8 mouse cellular contexts compared by ENCODE assay signal in genomic region chr10:62338176-62338575, GRCm38 (mm10). TPM values are rescaled to one million over a fixed set of nuclear protein-coding genes. Genes with fewer than 3 reads are reported as not detected.
DNase-seq lines count a peak whose midpoint lies in the region; ATAC-seq lines count a peak whose summit lies in the region.

No protein-coding gene starts in this region.

- DNase-seq in cerebellum, adult 9-11 months: peak; percentile 51
- no peak for DNase-seq in cerebellum, adult 8-10 months
- no peak for DNase-seq in lung, postnatal 25 days (ENCODE audit: low spot score)
- DNase-seq in hindbrain, embryonic 14.5 days (ENCODE audit: low spot score): no peak
- no peak for DNase-seq in urinary bladder, adult 18-20 months (ENCODE audit: low spot score in 2 of 2)
- DNase-seq in right cerebral cortex, postnatal 36 days (ENCODE audit: low spot score in 2 of 2): no peak

- H3K4me2 ChIP-seq in lung, embryonic 15.5 days: peak overlapping the region; percentile 90; the same call in 1 of the 2 replicates
- H3K4me2 ChIP-seq in hindbrain, embryonic 14.5 days (replicated peaks): peak overlapping the region; percentile 60
- peak overlapping the region; percentile 81; the same call in 1 of the 2 replicates for H3K4me2 ChIP-seq in neural tube, embryonic 14.5 days (ENCODE audit: low read depth, low read length)

- no peaks in the 10 kb centered on the region for H3K27me3 ChIP-seq in lung, embryonic 15.5 days
- H3K27me3 ChIP-seq in hindbrain, embryonic 14.5 days (ENCODE audit: control insufficient read depth, insufficient read depth, low read length): no peaks in the 10 kb centered on the region
- no peaks in the 10 kb centered on the region for H3K27me3 ChIP-seq in neural tube, embryonic 14.5 days (ENCODE audit: control insufficient read depth, insufficient read depth, low read length)

- no peak overlapping the region for H3K4me3 ChIP-seq in lung, embryonic 15.5 days
- H3K4me3 ChIP-seq in hindbrain, embryonic 14.5 days (replicated peaks; ENCODE audit: low read length): peak overlapping the region; percentile 66; the same call in 1 of the 2 replicates
- H3K4me3 ChIP-seq in neural tube, embryonic 14.5 days (ENCODE audit: low read depth, low read length): no peak overlapping the region

- peaks cover 36% of the 10 kb centered on the region for H3K4me1 ChIP-seq in lung, embryonic 15.5 days
- peaks cover 18% of the 10 kb centered on the region for H3K4me1 ChIP-seq in hindbrain, embryonic 14.5 days (replicated peaks; ENCODE audit: control insufficient read depth, insufficient read depth, low read length)
- peaks cover 14% of the 10 kb centered on the region for H3K4me1 ChIP-seq in neural tube, embryonic 14.5 days (ENCODE audit: control insufficient read depth, insufficient read depth, low read length)

- no peaks in the 10 kb centered on the region for H3K9me3 ChIP-seq in lung, embryonic 15.5 days
- H3K9me3 ChIP-seq in hindbrain, embryonic 14.5 days (ENCODE audit: control insufficient read depth, low read length): no peaks in the 10 kb centered on the region
- H3K9me3 ChIP-seq in neural tube, embryonic 14.5 days (ENCODE audit: control insufficient read depth, low read length): no peaks in the 10 kb centered on the region

- no peaks in the 10 kb centered on the region for H3K36me3 ChIP-seq in lung, embryonic 15.5 days
- no peaks in the 10 kb centered on the region for H3K36me3 ChIP-seq in hindbrain, embryonic 14.5 days (replicated peaks; ENCODE audit: control insufficient read depth, insufficient read depth)
- H3K36me3 ChIP-seq in neural tube, embryonic 14.5 days (ENCODE audit: control insufficient read depth, insufficient read depth, low read length): no peaks in the 10 kb centered on the region

- H3K9ac ChIP-seq in lung, embryonic 15.5 days: no peak overlapping the region
- H3K9ac ChIP-seq in hindbrain, embryonic 14.5 days: 0 out of 2 replicates have a peak overlapping the region, but pooled peaks have one; percentile 82
- 0 out of 2 replicates have a peak overlapping the region, but pooled peaks have one; percentile 59 for H3K9ac ChIP-seq in neural tube, embryonic 14.5 days (replicated peaks; ENCODE audit: low read depth, low read length)

- no peak for ATAC-seq in lung, embryonic 15.5 days (ENCODE audit: borderline replicate concordance, extremely low read depth, low FRiP score, low TSS enrichment)
- ATAC-seq in hindbrain, embryonic 14.5 days (ENCODE audit: low FRiP score): no peak
- ATAC-seq in neural tube, embryonic 14.5 days (ENCODE audit: low read depth): no peak

- WGBS in lung, embryonic 15.5 days: 33% methylated on average over 9 of the region's 9 CpGs
- 44% methylated on average over 9 of the region's 9 CpGs for WGBS in hindbrain, embryonic 14.5 days
- 54% methylated on average over 9 of the region's 9 CpGs for WGBS in neural tube, embryonic 14.5 days

- no peak overlapping the region for H3K27ac ChIP-seq in lung, embryonic 15.5 days
- no peak overlapping the region for H3K27ac ChIP-seq in hindbrain, embryonic 14.5 days
- H3K27ac ChIP-seq in neural tube, embryonic 14.5 days (ENCODE audit: low read depth, low read length): no peak overlapping the region

RNA-seq across cellular contexts. Expression of gene Hk1, which starts 41.5 kb away (rescaled TPM):
- polyA plus RNA-seq in lung, embryonic 15.5 days (2015; fragmentation: Nextera tagmentation; extraction: Ambion mirVana): 35.1 and 39.9 TPM in 2 replicates
- polyA plus RNA-seq in hindbrain, embryonic 14.5 days (2014; fragmentation: Nextera tagmentation; extraction: Ambion mirVana): 89.9 and 105 TPM in 2 replicates
- 79.7 and 99.9 TPM in 2 replicates for polyA plus RNA-seq in neural tube, embryonic 14.5 days (2014; fragmentation: Nextera tagmentation; extraction: Ambion mirVana)
